Mouse (Mus musculus) neural tube, embryonic 11.5 days (tissue): Measurements from ENCODE around the gene Cdkal1. TPM values are rescaled to one million over a fixed set of nuclear protein-coding genes. Genes with fewer than 3 reads are reported as not detected.

Source experiments
- ATAC-seq: fragments of 200-750 bp; cut with Nextera tagmentation; 2 replicates; pipeline ENCODE4 v1.8.0; 2017; ENCODE audit warnings: moderate number of reproducible peaks, mild to moderate bottlenecking, moderate TSS enrichment, moderate library complexity; ENCODE audit not compliant: insufficient read depth, low FRiP score, low TSS enrichment
- DNase-seq: peaks from one replicate; pipeline ENCODE4 v3.0.0-alpha.2; 2015; ENCODE audit warnings: low spot score
- H3K27ac ChIP-seq: fragments of 300-500 bp; sonication (generic); 2 replicates; pipeline ENCODE4 v1.5.1; 2014; ENCODE audit warnings: low read depth, mild to moderate bottlenecking, low read length
- H3K27me3 ChIP-seq: fragments of 300-500 bp; sonication (generic); 2 replicates; pipeline ENCODE4 v1.6.1; 2014; ENCODE audit warnings: mild to moderate bottlenecking, low read length, mixed read lengths; ENCODE audit not compliant: control insufficient read depth, insufficient read depth
- H3K36me3 ChIP-seq: fragments of 300-500 bp; sonication (generic); 2 replicates; pipeline ENCODE4 v1.6.1; 2014; ENCODE audit warnings: mild to moderate bottlenecking, low read length, moderate library complexity, mixed read lengths; ENCODE audit not compliant: control insufficient read depth, insufficient read depth
- H3K4me1 ChIP-seq: fragments of 300-500 bp; sonication (generic); 2 replicates; pipeline ENCODE4 v1.6.1; 2014; ENCODE audit warnings: low read length, mixed read lengths; ENCODE audit not compliant: control insufficient read depth, insufficient read depth
- H3K4me2 ChIP-seq: fragments of 300-500 bp; sonication (generic); 2 replicates; pipeline ENCODE4 v1.6.1; 2014; ENCODE audit warnings: low read depth, mild to moderate bottlenecking, moderate library complexity
- H3K4me3 ChIP-seq: fragments of 300-500 bp; sonication (generic); 2 replicates; pipeline ENCODE4 v1.5.1; 2014; ENCODE audit warnings: low read depth, low read length
- H3K9ac ChIP-seq: fragments of 300-500 bp; sonication (generic); 2 replicates; pipeline ENCODE4 v1.6.1; 2014; ENCODE audit warnings: mild to moderate bottlenecking, low read length
- H3K9me3 ChIP-seq: fragments of 300-500 bp; sonication (generic); 2 replicates; pipeline ENCODE4 v1.6.1; 2016; ENCODE audit warnings: low read length; ENCODE audit not compliant: control insufficient read depth
- WGBS: fragments of 180-500 bp; shearing (Covaris S2); extraction: QIAGEN DNeasy Blood & Tissue Kit; methylation state at CpG from one replicate; pipeline ENCODE4 v1.1.7; 2014; 5-methylcytosine and 5-hydroxymethylcytosine counted together
- polyA plus RNA-seq: library from polyadenylated mRNA; unstranded; fragments of >200 nt; fragmentation: Nextera tagmentation; extraction: Ambion mirVana; gene quantifications from 2 replicates; pipeline ENCODE4 v1.2.1, GENCODE M21; 2014

Cdkal1 gene
- polyA plus RNA-seq, 1 experiment from 2014 or later: 27.5 TPM

GRCm38 (mm10) chr13:29210159-29211021 is 645.1 kb downstream of the Cdkal1 start:
- no peak for ATAC-seq
- no peaks in the 10 kb centered on the region for H3K27me3 ChIP-seq
- no peaks in the 10 kb centered on the region for H3K9me3 ChIP-seq
- no peak overlapping the region for H3K27ac ChIP-seq
- peak; percentile 68 for DNase-seq
- H3K9ac ChIP-seq: peak overlapping the region; percentile 58
- 3% methylated on average over 27 of the region's 27 CpGs for WGBS
- no peaks in the 10 kb centered on the region for H3K36me3 ChIP-seq
- peak overlapping the region; percentile 26 for H3K4me3 ChIP-seq
- H3K4me2 ChIP-seq: peak overlapping the region; percentile 62
- H3K4me1 ChIP-seq: 0 out of 2 replicates have a peak, but pooled peaks cover 3% of the 10 kb centered on the region

DNA sequence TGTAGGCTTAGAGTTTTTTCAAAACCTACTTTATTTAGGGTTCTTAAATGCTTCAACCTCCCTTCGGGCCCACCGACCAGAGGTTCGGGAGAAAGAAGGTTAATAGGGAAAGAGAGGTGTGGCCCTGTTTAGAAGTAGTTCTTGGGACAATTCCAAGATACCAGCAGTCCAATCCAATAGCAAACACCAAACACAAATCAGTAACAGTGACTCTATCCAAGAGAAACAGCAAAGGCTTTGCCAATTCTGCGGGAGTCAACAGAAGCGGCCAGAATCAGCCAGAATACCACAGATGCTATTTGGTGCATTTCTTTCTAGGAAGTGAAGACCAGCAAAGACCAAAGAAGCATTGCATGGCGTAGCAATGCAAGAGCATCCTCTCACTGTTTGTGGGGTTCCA is 646.7 kb downstream of the Cdkal1 start:
- Histone ChIP-seq H3K9ac (no peak overlapping the region), H3K4me2 (no peak overlapping the region), H3K9me3 (no peaks in the 10 kb centered on the region), H3K27ac (no peak overlapping the region), H3K27me3 (no peaks in the 10 kb centered on the region), H3K4me3 (no peak overlapping the region), H3K4me1 (0 out of 2 replicates have a peak, but pooled peaks cover 3% of the 10 kb centered on the region), H3K36me3 (no peaks in the 10 kb centered on the region)
- WGBS: 95% methylated on average over 6 of the region's 6 CpGs
- ATAC-seq: no peak
- DNase-seq: no peak

GRCm38 (mm10) chr13:29203856-29204255 is 651.6 kb downstream of the Cdkal1 start:
- no peak overlapping the region for H3K9ac ChIP-seq
- ATAC-seq: no peak
- H3K27ac ChIP-seq: no peak overlapping the region
- H3K4me3 ChIP-seq: no peak overlapping the region
- no peak overlapping the region for H3K4me2 ChIP-seq
- H3K36me3 ChIP-seq: no peaks in the 10 kb centered on the region
- no peaks in the 10 kb centered on the region for H3K9me3 ChIP-seq
- 87% methylated on average over 5 of the region's 5 CpGs for WGBS
- no peaks in the 10 kb centered on the region for H3K27me3 ChIP-seq
- H3K4me1 ChIP-seq: no peaks in the 10 kb centered on the region
- DNase-seq: no peak

DNA sequence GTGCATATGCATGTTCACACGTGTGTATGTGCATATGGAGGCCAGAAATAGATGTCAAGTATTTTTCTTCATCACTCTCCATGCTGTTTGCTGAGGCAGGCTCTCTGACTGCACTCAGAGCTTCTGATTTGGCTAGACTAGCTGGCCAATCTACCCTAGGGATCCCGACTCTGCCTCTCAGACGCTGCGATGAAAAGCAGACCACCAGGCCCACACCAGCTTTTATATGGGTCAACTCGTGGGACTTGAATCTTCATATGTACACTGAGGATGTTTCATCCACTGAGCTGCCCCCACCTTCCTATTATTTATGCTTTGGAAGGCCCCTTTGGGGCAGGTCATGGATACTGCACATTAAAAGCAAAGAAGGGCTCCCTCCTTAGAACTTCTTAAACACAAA is 652.0 kb downstream of the Cdkal1 start:
- whole genome bisulfite sequencing: 87% methylated on average over 5 of the region's 5 CpGs
- Histone ChIP-seq H3K36me3 (no peaks in the 10 kb centered on the region), H3K27ac (no peak overlapping the region), H3K27me3 (no peaks in the 10 kb centered on the region), H3K4me1 (no peaks in the 10 kb centered on the region), H3K9me3 (no peaks in the 10 kb centered on the region), H3K4me2 (no peak overlapping the region), H3K4me3 (no peak overlapping the region), H3K9ac (no peak overlapping the region)
- no peak for ATAC-seq
- DNase-seq: no peak

DNA sequence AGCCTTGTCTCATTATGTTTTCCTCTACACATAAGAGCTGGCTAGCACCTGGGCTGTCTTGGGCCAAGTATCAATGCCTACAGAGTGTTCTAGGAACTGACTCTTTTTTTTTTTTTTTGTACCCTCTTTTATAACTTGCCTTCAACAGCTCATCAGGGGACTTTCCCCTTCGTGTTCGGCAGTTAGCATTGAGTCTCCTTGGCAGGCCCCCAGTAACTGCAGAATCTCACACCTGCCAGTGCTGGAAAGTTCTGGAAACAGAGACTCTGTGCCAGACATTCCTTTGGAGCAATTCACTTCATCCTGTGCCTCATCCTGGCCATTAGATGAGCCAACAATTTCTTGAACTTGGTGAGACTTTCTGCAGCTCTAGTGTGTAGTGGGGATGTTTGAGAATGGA is 652.9 kb downstream of the Cdkal1 start:
- ATAC-seq (no peak), DNase-seq (no peak)
- Histone ChIP-seq H3K9ac (no peak overlapping the region), H3K27me3 (no peaks in the 10 kb centered on the region), H3K4me3 (no peak overlapping the region), H3K27ac (no peak overlapping the region), H3K36me3 (no peaks in the 10 kb centered on the region), H3K4me2 (no peak overlapping the region), H3K9me3 (no peaks in the 10 kb centered on the region), H3K4me1 (no peaks in the 10 kb centered on the region)
- 67% methylated on average over 2 of the region's 2 CpGs for WGBS

DNA sequence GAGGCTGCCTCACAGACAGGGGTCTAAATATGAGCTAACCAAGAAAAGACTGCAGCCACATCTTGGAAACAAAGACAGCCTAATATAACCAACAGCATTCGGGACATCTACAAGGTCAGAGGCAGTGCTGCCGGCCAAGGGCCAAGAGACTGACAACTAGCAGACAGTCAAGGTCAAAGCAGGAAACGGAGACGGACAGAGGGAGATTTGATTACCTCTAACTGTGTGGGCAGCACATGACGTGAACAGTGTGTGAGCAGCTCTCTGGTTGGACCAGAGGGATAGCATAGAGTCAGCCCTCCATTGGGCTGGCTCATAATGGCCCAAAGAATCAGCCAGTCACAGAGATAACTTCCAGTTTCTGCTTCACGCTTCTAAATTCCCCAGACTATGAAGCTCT is 655.8 kb downstream of the Cdkal1 start:
- DNase-seq (no peak), ATAC-seq (no peak)
- WGBS: 74% methylated on average over 6 of the region's 6 CpGs
- no peak overlapping the region for H3K27ac ChIP-seq
- no peak overlapping the region for H3K9ac ChIP-seq
- no peaks in the 10 kb centered on the region for H3K27me3 ChIP-seq
- no peaks in the 10 kb centered on the region for H3K9me3 ChIP-seq
- no peak overlapping the region for H3K4me3 ChIP-seq
- no peaks in the 10 kb centered on the region for H3K36me3 ChIP-seq
- H3K4me2 ChIP-seq: no peak overlapping the region
- H3K4me1 ChIP-seq: peaks cover 2% of the 10 kb centered on the region; the same call in 1 of the 2 replicates

GRCm38 (mm10) chr13:29196798-29197498 is 658.5 kb downstream of the Cdkal1 start:
- H3K27ac ChIP-seq: no peak overlapping the region
- ATAC-seq: no peak

DNA sequence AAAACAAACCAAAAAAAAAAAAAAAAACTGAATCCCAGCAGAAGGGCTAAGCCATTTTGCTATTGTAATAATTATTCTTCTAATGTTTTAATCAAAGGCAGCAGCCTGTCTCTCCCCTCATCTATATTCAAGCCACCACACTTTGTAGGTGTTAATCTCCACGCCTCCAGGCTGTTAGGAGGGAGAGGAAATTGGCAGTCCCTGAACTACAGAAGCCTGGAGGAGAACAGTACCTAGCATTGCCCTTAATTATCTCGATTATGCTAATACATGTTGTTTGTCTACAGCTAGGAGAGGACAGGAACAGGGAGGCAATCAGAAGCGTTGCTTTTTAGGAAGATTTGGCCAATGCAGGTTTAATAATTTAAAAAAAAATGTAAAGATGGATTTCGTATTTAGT is 659.8 kb downstream of the Cdkal1 start:
- no peaks in the 10 kb centered on the region for H3K27me3 ChIP-seq
- no peaks in the 10 kb centered on the region for H3K36me3 ChIP-seq
- no peak overlapping the region for H3K9ac ChIP-seq
- no peak overlapping the region for H3K4me3 ChIP-seq
- 45% methylated on average over 4 of the region's 4 CpGs for WGBS
- no peak overlapping the region for H3K4me2 ChIP-seq
- no peaks in the 10 kb centered on the region for H3K9me3 ChIP-seq
- no peak overlapping the region for H3K27ac ChIP-seq
- ATAC-seq (no peak), DNase-seq (no peak)
- peaks cover 2% of the 10 kb centered on the region; the same call in 1 of the 2 replicates for H3K4me1 ChIP-seq

More at GRCm38 (mm10) chr13:29196798-29197498, 658.5 kb downstream of the Cdkal1 start:
- H3K27me3 ChIP-seq: no peaks in the 10 kb centered on the region
- H3K9ac ChIP-seq: no peak overlapping the region
- DNase-seq: no peak
- no peaks in the 10 kb centered on the region for H3K9me3 ChIP-seq
- H3K4me1 ChIP-seq: peaks cover 2% of the 10 kb centered on the region; the same call in 1 of the 2 replicates
- no peak overlapping the region for H3K4me2 ChIP-seq
- WGBS: 53% methylated on average over 9 of the region's 9 CpGs
- no peak overlapping the region for H3K4me3 ChIP-seq
- H3K36me3 ChIP-seq: no peaks in the 10 kb centered on the region
